Mouse (Mus musculus) liver (tissue): ENCODE results near the gene Cdr2l.
A peak's percentile ranks its signal among the peaks of the same experiment; 100 is the strongest.

ENCODE experiments used
- DNase-seq: peaks from one replicate; pipeline ENCODE4 v3.0.0-alpha.2; 2020; ENCODE audit warnings: mixed read lengths

The Cdr2l gene

DNA sequence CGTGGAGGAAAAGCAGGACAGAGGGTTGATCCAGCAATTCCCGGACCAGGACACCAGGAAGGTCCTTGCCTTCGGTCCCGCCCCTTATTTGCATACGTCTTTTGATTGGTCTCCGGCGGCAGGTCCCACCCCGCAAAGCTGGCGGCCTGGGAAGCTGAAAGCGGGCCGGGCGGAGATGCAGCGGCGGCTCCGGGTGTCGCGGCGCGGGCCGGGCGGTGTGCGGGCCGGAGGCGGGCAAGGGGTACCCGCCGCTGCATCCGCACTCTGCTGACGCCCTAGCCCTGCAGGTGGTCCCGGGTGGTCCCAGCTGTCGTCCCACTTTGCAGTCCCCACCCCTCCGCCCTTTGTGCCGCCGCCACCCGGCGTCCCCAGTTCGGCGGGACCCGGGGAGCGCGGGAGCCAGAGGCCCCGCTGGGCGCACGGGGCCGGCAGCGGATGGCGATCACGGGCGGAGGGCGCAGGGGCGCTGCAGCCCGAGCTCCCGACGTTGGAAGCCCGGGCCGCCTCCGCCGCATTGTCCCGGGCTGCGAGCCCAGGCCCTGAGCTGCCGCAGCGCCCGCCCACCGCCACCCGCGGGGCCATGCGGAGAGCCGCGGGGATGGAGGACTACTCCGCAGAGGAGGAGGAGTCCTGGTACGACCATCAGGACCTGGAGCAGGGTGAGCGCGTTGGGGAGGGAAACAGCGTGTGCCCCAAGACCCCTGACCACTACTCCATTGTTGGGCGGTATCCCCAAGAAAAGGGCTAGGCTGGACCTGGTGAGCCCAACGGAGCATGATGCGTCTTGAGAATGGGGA, at the start of gene Cdr2l:
Gene Cdr2l (plus strand): TSS at position 174 of the 797 bp plus-strand sequence.
- DNase-seq, result peak; percentile 76

DNA sequence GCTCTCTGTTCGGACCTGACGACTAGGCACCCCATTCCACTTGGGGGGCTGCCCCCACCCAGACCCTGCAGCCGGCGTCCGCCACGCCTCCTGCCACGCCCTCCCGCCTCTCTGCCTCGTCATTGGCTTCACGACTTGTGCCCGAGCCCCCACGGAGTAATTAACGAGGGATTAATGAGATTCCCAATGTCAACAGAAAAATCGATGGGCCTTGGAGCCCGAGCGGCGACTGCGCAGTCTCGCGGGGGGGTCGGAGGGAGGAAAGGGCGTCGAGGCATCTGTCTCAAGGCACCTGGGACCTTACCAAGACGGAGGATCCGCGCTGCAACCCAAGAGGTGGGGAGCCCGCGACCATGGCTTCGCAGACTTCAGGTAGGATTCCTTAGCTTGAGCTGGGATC, 47.2 kb upstream of the Cdr2l start, which contains the start of gene Otop3:
Gene Otop3 (plus strand): TSS at position 201 of the 400 bp plus-strand sequence.
- no peak for DNase-seq

DNA sequence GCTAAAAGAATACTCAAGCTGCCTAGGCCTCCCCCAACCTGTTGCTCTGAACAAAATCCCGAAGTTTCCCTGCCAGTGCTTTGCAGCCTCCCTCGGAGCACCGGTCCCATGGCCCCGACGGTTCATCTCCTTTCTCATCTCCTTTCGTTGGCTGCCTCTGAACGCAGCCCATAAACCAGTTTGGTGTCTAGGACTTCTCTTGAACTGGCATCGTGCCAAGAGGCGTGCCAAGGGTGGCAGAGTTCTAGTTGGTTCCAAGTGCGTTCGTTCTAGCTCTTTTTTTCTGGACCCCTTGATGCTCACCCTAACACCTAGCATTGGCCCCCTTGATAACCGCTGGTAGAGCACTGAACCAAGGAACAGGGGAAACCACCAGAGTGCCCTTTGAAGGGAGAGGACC, 46.5 kb upstream of the Cdr2l start:
- no peak for DNase-seq

DNA sequence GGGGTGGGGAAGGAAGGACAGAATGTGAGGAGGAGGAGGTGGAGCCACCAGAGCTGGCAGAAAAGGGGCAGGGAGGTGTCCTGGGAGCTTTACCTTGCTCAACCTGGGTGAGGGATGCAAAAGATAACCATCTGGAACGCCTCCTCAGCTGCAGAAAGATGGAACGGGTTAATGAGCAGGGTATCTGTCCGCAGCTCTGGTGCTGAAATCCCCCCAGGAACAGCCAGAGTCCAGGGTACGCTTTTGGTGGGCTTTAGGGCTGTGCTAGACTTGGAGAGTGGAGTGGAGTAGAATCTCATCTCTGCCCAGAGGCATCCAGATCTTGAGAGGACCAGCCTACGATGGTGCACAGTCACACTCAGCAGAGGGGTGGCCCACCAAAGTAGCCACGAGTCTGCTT, 45.6 kb upstream of the Cdr2l start:
- DNase-seq, result no peak

DNA sequence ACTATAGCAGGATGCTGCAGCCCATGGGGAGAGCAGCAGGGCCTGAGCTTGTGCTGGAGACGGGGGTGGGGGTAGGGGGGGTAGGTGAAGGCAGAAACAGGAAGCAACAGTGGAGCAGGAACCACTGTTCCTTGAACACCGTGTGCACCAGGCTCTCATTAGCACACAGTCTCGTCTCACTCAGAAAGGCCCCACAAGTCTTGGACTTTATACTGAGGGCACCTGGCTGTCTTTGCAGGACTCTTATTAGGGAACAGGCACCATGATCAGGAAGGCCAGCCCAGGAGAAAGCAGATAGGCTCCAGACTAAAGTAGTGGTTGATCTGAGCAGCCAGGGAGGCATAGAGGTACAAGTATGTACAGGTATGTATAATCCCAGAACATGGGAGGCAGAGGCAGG, 44.4 kb upstream of the Cdr2l start:
- DNase-seq, result no peak

DNA sequence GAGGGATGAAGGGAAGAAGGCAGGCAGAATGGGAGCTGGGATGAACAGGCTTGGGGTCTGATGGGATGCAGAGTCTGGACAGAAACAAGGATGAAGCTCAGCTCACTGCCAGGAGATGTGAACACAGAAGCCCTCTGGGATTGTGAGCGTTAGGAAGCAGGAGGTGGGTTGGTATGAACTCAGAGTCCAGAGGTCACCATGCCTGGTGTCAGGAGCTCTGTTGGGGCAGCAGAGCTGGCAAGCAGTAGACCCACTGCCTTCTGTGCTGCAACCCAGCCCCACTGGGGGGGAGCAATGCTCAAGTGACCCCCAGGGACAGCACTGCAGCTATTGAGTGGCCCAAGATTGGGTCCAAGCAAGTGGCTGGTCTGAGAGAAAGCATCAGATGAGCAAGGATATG, 43.9 kb upstream of the Cdr2l start:
- no peak for DNase-seq

DNA sequence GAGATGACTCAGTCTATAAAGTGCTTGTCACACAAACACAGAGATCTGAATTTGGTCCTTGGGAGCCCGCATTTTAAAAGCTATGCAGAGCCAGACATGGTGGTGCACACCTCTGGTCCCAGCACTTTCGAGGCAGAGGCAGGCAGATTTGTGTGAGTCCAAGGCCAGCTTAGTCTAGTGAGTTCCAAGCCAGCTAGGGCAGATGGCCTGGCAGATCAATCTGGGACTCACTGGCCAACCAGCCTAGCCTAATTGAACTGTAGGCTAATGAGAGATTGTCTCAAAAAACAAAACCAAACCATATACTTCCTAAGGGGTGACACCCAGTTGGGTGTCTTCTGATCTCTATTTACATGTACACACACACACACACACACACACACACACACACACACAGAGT, 40.5 kb upstream of the Cdr2l start:
- DNase-seq, result no peak

DNA sequence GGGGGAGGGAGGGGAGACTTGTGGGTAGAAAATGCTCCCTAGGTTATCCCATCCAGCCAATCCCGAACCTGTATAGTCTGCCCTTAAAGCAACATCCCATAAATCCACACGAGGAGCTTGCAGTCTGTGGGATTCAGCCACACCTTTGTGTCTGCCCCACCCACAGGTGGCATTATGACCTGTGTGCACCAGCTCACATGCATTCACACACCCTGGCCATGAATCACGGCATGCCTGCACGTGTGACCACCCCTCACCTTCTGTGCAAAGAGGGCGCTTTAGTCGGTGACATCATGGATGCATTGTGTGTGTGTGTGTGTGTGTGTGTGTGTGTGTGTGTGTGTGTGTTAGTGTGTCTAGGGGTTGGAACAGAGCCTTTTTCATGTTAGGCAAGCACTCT, 39.9 kb upstream of the Cdr2l start:
- DNase-seq, result no peak

DNA sequence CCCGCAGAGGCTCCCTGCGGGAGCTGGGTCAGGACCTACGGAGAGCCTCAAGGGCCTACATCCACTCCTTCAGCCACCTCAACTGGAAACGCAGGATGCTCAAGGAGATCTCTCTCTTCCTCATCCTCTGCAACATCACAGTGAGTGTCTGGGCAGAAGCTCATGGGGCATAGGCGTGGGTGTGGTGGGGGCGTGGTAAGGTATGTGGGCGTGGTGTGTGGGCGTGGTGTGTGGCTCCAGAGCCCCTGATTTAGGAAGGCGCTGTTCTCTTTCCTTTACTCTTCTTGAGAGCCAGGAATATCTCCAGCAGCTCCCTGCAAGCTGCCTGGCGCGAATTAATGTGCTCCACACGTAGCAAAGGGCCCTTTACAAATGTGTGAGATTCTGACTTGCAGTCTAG, 36.7 kb upstream of the Cdr2l start:
- peak; percentile 46 for DNase-seq

DNA sequence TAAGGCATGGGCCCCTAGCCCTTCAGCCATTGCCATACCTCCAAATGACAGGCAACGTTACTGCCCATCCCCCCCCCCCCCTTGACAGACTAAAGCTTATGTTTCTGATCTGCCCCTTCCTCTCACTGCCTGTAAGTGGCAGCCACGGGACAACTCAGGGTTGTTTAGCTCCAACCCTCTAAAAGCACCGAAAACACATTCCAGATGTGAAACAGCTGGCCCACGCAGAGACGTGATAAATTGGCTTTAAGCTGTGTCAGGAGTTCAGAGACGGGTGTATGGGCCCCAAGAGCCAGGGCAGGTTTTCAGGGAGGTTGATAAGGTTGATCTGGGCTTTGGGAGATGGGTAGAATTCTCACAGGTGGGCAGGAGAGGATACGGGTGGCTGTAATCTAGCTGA, 36.2 kb upstream of the Cdr2l start:
- no peak for DNase-seq

DNA sequence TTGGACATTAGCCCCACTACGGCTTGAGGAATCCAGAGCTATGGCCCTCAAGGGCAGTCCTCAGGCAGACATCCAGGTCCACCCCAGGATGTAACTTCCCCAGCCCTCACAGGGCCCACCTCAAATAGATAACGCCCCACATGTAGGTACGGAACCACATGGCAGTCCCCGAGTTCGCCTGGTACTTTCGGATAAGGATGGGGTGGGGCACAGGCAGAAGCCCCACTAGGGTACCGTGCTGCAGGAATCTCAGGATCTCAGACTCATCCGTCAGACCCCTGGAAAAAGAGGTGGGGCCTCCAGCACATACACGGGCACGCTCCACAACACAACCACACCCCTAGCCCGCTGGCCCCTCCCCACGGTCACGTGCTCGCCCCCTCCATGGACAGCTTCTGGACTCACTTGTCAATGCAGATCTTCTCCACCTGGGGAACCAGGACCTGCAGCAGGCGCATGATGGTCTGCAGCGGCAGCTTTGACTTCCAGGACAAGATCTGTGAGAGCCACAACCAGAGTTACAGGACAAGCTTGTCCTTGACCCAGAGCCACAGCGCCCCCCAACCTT, 33.0 kb upstream of the Cdr2l start:
- no peak for DNase-seq

DNA sequence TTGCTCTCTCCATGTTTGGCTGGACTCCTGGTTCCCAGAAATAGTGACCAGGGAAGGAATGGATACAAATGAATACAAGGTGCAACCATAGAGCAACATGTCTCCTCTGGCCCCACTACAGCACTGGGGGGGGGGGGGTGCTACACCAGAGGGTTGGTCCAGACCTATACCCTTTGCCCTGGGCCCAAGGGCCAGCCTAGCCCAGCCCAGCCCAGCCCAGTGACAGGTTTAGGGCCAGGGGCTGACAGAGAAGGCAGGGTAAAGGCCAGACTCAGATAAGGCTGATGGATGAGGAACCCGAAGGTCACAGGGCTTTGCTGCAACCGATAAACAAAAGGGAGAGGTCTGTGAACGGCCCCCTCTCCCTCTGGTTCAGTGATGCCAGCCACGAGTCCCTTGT, 31.7 kb upstream of the Cdr2l start:
- DNase-seq, result no peak

DNA sequence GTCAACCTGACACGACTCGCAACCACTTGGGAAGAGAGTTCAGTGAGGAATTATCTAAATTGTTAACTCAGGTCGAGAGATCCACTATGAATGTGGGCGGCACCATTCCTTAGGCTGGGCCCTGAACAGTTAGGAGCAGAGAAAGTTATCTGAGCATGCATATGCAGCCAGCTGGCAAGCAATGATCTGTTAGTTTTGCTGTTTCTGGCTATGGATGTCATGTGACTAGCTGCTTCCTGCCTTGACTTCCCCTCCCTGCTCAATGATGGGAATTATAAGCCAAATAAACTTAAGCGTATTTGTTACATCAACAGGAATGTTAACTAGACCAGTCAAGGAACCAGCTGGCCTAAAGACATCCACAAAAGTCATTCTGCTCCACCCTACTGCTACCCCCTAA, 28.3 kb upstream of the Cdr2l start:
- DNase-seq, result no peak

DNA sequence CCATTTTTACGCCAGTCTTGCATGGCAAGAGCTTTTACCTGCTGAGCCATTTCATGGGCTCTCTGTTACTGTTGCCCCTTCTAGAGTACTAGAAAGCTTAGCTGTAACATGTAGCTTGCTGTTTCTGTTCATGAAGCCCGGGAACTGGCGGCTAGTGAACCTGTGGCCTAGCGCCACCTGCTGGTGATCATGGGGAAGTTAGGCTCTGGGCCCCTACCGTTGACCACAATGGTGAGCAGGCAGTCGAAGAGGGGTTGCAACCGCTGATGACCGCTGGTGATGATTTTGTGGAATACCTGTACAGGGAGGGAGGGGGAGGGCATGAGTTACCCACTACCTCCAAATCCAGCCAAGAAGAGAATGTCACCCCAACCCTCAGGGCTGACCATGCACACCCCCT, 27.5 kb upstream of the Cdr2l start:
- DNase-seq, result peak; percentile 70

DNA sequence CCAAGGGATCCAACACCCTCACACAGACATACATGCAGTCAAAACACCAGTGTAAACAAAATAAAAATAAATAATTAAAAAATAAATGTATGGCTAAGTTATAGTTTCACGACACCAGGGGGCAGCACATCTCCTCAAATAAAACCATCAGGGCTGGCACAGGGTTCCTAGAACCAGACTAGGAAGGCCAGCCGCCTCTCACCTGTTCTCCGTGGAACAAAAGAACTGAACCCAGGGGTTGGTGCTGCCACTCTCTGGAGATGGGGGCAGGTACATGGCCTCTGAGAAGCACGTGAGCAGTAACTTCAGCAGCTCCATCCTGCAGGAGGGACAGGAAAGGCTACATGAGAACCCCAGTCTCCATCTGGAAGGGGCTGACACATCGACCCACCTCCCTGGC, 23.2 kb upstream of the Cdr2l start:
- peak; percentile 68 for DNase-seq

DNA sequence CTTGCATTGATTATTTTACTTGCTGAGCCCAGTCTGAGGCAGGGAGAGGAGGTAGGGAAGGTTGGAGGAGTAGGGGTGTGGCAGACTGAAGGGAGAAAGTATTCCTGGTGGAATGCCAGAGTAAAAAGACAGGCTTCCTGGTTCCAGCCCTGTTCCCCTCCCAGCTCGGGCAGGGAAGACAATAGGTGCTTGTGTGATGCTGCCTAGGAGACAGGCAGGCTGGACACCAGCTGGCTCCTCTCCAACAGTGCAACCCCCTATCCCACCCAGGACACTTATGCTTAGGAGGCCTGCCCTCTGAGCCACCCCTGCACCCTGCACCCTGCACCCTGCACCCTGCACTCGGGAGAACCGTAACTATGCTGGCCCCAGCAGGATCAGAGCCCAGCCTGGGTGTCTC, 22.4 kb upstream of the Cdr2l start:
- no peak for DNase-seq

DNA sequence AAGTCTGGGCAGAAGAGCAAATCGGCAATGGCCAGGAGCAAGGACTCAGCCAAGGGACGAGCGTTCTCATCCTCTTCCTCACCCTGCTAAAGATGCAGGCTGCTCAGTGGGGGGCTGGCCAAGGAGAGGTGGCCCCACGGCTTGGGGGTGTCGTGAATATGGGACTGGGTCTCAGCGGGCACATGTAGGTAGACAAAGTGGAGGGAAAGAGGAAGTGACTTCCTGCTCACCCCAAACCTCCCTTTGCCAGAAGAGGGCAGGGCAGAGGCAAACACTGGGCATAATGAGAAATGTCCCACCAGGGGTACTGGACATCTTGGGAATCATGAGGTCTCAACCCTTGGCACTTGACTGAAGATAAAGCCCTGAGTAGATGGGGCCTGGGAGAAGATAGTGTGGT, 22.0 kb upstream of the Cdr2l start:
- DNase-seq, result no peak

DNA sequence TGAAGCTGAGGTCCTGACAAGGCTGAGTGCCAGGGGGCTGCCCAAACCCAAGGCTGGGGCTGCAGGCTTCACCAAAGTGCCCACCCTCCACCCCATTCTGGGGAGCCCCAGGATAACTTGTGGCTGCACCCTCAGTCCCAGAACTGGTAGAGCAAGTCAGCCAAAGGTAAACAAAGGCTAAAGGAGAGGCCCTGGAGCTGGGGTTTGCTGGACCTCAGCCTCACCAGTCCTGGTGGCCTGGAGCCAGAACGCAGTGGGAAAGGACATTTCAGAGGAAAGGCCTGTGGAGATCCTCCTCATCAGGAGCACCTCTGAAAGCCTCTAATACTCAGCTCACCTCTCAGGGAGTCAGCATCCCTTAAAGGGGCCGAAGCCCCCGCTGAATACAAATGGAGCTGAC, 17.6 kb upstream of the Cdr2l start:
- no peak for DNase-seq

DNA sequence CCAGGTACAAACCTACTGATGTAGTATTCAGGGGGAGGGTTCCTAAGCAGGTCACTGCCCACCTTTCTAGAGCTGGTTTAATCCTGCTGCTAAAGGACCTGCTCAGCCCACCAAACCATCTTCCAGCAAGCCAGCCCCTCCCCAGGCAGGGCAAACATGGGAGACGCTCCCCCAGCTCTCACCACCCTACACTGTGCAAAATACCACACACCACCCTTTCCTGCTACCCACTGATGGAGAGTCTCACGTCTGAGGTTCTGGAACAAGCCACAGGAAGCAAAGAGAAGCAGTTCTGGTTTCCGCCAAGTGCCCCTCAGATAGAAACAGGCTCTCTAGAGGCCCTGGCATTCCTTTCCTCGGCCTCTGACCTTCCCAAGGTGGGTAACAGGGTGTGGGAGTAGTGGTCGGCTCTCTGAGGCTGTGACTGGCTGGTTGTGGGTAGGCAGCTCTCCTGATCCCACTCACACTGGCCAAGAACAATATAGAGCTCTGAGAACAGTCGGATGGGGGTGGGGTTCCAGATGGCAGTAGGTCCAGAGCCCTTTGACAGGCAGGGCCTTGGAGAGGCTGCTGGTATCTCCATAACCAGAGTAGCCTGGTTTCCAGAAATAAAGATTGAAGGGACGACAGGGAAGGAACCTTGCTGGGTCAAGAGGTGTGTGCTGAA, 15.5 kb upstream of the Cdr2l start:
- no peak for DNase-seq

DNA sequence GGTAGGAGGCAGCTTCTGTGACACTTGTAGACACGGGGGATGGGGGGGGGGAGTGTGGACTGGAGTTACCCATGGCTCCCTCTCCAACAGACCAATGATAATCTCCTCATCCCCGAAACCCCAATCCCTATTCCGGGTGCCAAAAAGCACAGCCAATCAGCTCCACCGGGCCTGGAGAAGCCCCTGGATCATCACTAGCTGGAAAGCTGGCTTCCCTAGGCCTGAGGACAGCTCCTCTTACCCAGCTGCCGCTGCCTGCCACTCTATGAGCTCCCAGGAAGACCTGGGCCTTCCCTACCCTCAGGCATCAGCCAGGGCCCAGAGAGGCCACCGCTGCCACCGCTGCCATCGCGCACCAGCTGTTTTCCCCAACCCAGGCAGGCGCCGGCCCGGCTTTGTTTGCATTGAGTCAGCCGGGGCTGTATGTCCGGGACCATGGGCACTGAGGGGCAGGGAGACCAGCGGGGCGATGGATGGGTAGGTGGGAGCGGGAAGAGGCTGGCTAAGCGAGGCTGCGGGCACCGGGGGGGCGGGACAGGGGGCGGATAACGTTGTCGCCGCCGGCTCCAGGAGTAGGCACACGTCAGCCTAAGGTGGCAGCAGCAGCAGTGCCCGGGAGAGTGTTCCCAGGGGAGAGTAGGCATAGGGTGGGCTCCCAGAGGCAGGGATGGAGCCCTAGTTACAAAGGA, 14.9 kb upstream of the Cdr2l start:
- DNase-seq, result no peak

DNA sequence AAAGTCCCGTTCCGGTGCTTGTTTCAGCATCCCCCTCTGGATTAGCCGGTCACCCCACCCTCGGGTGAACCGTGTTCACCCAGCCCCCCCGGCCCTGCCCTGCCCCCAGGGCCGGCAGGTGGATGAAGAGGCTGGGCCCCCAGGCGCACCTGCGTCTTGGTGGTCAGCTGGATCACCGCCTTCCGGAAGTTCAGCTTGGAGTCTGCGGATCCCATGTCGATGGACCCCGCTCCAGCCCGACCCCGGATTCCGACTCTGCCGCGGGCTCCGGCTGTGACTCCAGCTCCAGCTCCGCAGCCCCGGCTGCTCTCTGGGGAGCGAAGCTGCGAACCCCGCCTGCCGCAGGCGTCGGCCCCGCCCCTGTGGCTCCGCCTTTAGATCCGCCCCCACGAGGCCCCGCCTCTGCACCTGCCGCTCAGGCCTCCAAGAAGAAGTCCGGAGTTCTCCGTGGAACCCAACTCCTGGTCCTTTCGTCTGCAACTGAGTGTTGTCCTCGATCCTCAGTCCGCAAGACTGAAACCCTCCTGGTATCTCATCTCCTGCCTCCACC, 14.2 kb upstream of the Cdr2l start, which contains the start of gene Hid1:
Gene Hid1 (minus strand): TSS at position 362 of the 550 bp plus-strand sequence.
- peak; percentile 80 for DNase-seq

DNA sequence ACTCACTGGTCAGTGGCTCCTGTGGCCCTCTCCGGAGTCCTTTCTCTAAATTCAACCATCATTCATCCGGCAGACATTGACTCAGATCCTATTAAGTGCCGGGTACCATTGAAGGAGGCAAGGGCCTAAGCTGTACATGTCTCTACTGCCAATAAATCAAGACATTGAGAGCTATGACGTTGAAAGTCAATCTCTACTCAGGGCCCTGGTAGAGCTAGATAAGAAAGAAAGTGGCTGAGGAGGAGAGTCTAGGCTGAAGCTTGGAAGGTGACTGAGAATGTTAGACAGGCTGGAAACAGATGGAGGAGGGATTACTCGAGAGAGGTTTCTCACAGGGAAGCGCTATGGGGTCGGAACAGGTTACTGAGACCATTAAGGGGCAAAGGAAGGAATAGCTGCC, 11.3 kb upstream of the Cdr2l start:
- DNase-seq, result no peak

DNA sequence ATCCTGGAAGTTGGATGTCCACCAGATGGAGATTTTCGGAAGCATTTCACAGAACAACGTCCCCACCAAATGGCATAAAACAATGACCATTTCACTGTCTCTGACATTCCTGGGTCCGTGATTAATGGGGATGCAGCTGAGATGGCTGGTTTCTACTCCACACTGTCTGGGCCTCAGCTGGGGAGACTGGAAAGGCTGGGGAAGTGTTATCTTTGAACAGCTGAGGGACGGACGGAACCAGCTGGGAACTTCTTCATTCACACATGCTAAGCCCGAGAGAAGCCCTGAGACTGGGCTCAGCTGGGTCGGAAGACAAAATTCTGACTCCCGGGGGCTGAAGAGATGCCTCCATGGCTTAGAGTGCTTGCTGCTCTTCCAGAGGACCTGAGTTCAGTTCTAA, 10.4 kb upstream of the Cdr2l start:
- DNase-seq, result no peak
